Mouse (Mus musculus) CH12.LX (cell line): ENCODE results near the gene Armcx6. TPM values are rescaled to one million over a fixed set of nuclear protein-coding genes. Genes with fewer than 3 reads are reported as not detected.

Experiments used
- DNase-seq: peaks from one replicate; pipeline ENCODE4 v3.0.0-alpha.2; 2013; ENCODE audit errors: extremely low read depth
- H3K27ac ChIP-seq: 2 replicates; pipeline ENCODE4 v1.5.1; 2012; ENCODE audit warnings: low read depth, mild to moderate bottlenecking, control low read depth, moderate library complexity; ENCODE audit not compliant: insufficient read depth
- H3K27me3 ChIP-seq: replicated peaks from 2 replicates; pipeline ENCODE3; 2012; ENCODE audit warnings: inconsistent platforms
- H3K36me3 ChIP-seq, 2 experiments: replicated peaks in 1 of 2; 2 replicates each; pipeline versions ENCODE3 to v1.6.1; 2012; ENCODE audit warnings: inconsistent platforms in 1 of 2, low read length in 1 of 2, mild to moderate bottlenecking in 1 of 2, mixed read lengths in 1 of 2, moderate library complexity in 1 of 2; ENCODE audit not compliant: control insufficient read depth in 1 of 2, insufficient read depth in 1 of 2
- H3K4me1 ChIP-seq, 2 experiments: 2 replicates each; pipeline ENCODE4 v1.6.1; 2012; ENCODE audit warnings: inconsistent platforms in 1 of 2, moderate library complexity in 1 of 2; ENCODE audit not compliant: insufficient read depth in 2 of 2, control insufficient read depth in 1 of 2
- H3K4me2 ChIP-seq: 2 replicates; pipeline ENCODE4 v1.6.1; 2012; ENCODE audit warnings: low read depth, mild to moderate bottlenecking, control low read depth; ENCODE audit not compliant: poor library complexity, insufficient read depth, severe bottlenecking
- H3K4me3 ChIP-seq, 3 experiments: fragments of 150-350 bp in 1 of 3; sonication (generic) in 1 of 3; replicated peaks in 1 of 3; 2 replicates each; pipeline versions ENCODE3 to v1.5.1; 2011 to 2012; ENCODE audit warnings: low read depth in 2 of 3, low read length in 2 of 3, mild to moderate bottlenecking in 2 of 3, moderate library complexity in 2 of 3, control low read depth in 1 of 3, improper control_type of control experiment in 1 of 3, inconsistent platforms in 1 of 3, mixed read lengths in 1 of 3; ENCODE audit not compliant: poor library complexity in 1 of 3
- H3K79me2 ChIP-seq: replicated peaks from 2 replicates; pipeline ENCODE4 v1.6.1; 2012; ENCODE audit warnings: mild to moderate bottlenecking, moderate library complexity; ENCODE audit not compliant: control insufficient read depth, poor library complexity, insufficient read depth, severe bottlenecking; ENCODE audit errors: extremely low read depth
- H3K9ac ChIP-seq: 2 replicates; pipeline ENCODE4 v1.6.1; 2012; ENCODE audit warnings: low read depth, mild to moderate bottlenecking, control low read depth, moderate library complexity; ENCODE audit not compliant: insufficient read depth
- H3K9me3 ChIP-seq: replicated peaks from 2 replicates; pipeline ENCODE3; 2012; ENCODE audit warnings: low read length, inconsistent platforms, mixed read lengths
- BHLHE40 ChIP-seq: IDR thresholded peaks from 2 replicates; pipeline ENCODE4 v1.6.1; 2011; ENCODE audit warnings: mild to moderate bottlenecking, low read depth, low read length, improper control_type of control experiment
- CHD1 ChIP-seq: IDR thresholded peaks from 2 replicates; pipeline ENCODE4 v1.6.1; 2012; ENCODE audit warnings: low read depth, low read length, improper control_type of control experiment, inconsistent platforms
- CHD2 ChIP-seq: IDR thresholded peaks from 2 replicates; pipeline ENCODE4 v1.6.1; 2011; ENCODE audit warnings: low read length, improper control_type of control experiment
- CTCF ChIP-seq, 2 experiments: IDR thresholded peaks in 1 of 2; conservative IDR thresholded peaks in 1 of 2; 2 replicates each; pipeline ENCODE4 v1.5.1; 2011 to 2012; ENCODE audit warnings: low read depth in 2 of 2, low read length in 2 of 2, improper control_type of control experiment in 1 of 2, inconsistent platforms in 1 of 2, mild to moderate bottlenecking in 1 of 2, moderate library complexity in 1 of 2
- ELF1 ChIP-seq: IDR thresholded peaks from 2 replicates; pipeline ENCODE4 v1.6.1; 2014; ENCODE audit warnings: low read depth, mild to moderate bottlenecking, inconsistent platforms, low read length, improper control_type of control experiment
- GABPA ChIP-seq: IDR thresholded peaks from 2 replicates; pipeline ENCODE4 v1.6.1; 2012; ENCODE audit warnings: low read depth, low read length, improper control_type of control experiment, inconsistent platforms; ENCODE audit not compliant: insufficient replicate concordance
- JUN ChIP-seq: IDR thresholded peaks from 2 replicates; pipeline ENCODE4 v1.6.1; 2011; ENCODE audit warnings: low read depth, mild to moderate bottlenecking, low read length, improper control_type of control experiment, moderate library complexity; ENCODE audit not compliant: insufficient read depth
- KAT2A ChIP-seq: IDR thresholded peaks from 2 replicates; pipeline ENCODE4 v1.6.1; 2012; ENCODE audit warnings: low read length, improper control_type of control experiment, inconsistent platforms; ENCODE audit not compliant: insufficient replicate concordance
- MAFK ChIP-seq: IDR thresholded peaks from 2 replicates; pipeline ENCODE4 v1.6.1; 2011; ENCODE audit warnings: low read length, improper control_type of control experiment; ENCODE audit not compliant: insufficient replicate concordance
- MAX ChIP-seq: IDR thresholded peaks from 2 replicates; pipeline ENCODE4 v1.6.1; 2011; ENCODE audit warnings: low read length, improper control_type of control experiment
- MAZ ChIP-seq: IDR thresholded peaks from 2 replicates; pipeline ENCODE4 v1.6.1; 2012; ENCODE audit warnings: low read depth, mild to moderate bottlenecking, inconsistent platforms, low read length, improper control_type of control experiment, moderate library complexity
- MEF2A ChIP-seq: IDR thresholded peaks from 2 replicates; pipeline ENCODE4 v1.6.1; 2014; ENCODE audit warnings: low read depth, mild to moderate bottlenecking, inconsistent platforms, low read length, improper control_type of control experiment, borderline replicate concordance
- NELFE ChIP-seq: IDR thresholded peaks from 2 replicates; pipeline ENCODE4 v1.6.1; 2011; ENCODE audit warnings: low read depth, low read length, improper control_type of control experiment
- RAD21 ChIP-seq: IDR thresholded peaks from 2 replicates; pipeline ENCODE4 v1.6.1; 2011; ENCODE audit warnings: low read depth, mild to moderate bottlenecking, low read length, improper control_type of control experiment, moderate library complexity
- SIN3A ChIP-seq: IDR thresholded peaks from 2 replicates; pipeline ENCODE4 v1.6.1; 2012; ENCODE audit warnings: low read length, improper control_type of control experiment, inconsistent platforms
- SMC3 ChIP-seq: IDR thresholded peaks from 2 replicates; pipeline ENCODE4 v1.6.1; 2011; ENCODE audit warnings: low read depth, low read length, improper control_type of control experiment
- UBTF ChIP-seq: IDR thresholded peaks from 2 replicates; pipeline ENCODE4 v1.6.1; 2012; ENCODE audit warnings: low read depth, mild to moderate bottlenecking, inconsistent platforms, low read length, improper control_type of control experiment, moderate library complexity
- USF1 ChIP-seq: IDR thresholded peaks from 2 replicates; pipeline ENCODE4 v1.6.1; 2014; ENCODE audit warnings: low read depth, mild to moderate bottlenecking, inconsistent platforms, low read length, improper control_type of control experiment
- ZC3H11A ChIP-seq: IDR thresholded peaks from 2 replicates; pipeline ENCODE4 v1.6.1; 2012; ENCODE audit warnings: low read depth, mild to moderate bottlenecking, inconsistent platforms, low read length, improper control_type of control experiment
- ZKSCAN1 ChIP-seq: IDR thresholded peaks from 2 replicates; pipeline ENCODE4 v1.6.1; 2012; ENCODE audit warnings: low read depth, inconsistent platforms, low read length, improper control_type of control experiment, borderline replicate concordance
- ZMIZ1 ChIP-seq: IDR thresholded peaks from 2 replicates; pipeline ENCODE4 v1.6.1; 2012; ENCODE audit warnings: low read depth, mild to moderate bottlenecking, inconsistent platforms, low read length, improper control_type of control experiment
- dilution Hi-C: fragments of 300-500 bp; cut with MboI; formaldehyde crosslinking; loops from 2 replicates; pipeline ENCODE4 v1.14.3; 2020; ENCODE audit warnings: low sequenced_read_pairs; ENCODE audit not compliant: extremely low pct_unique_long_range_greater_than_20kb, extremely low pct_ligation_motif_present
- in situ Hi-C: fragments of 300-500 bp; cut with MboI; formaldehyde crosslinking; loops from 3 replicates; pipeline ENCODE4 v1.14.3; 2019; ENCODE audit warnings: low sequenced_read_pairs, low pct_ligation_motif_present, low pct_unique_long_range_greater_than_20kb, mixed read lengths
- polyA plus RNA-seq: library from polyadenylated mRNA; unstranded; fragments of >175 nt; gene quantifications from 2 replicates; pipeline ENCODE4 v1.2.1, GENCODE M21; 2012; ENCODE audit warnings: low read depth; ENCODE audit not compliant: insufficient read length
- total RNA-seq, 2 experiments: library from RNA; depleted of rRNA; stranded (reverse); fragments of 300-350 nt in 1 of 2; fragments of >200 nt in 1 of 2; gene quantifications; 2 replicates each; pipeline ENCODE4 v1.2.3; 2012 to 2014

Gene Armcx6
- total and polyA plus RNA-seq, 3 experiments: 1.2 to 1.7 (median 1.7) TPM

DNA sequence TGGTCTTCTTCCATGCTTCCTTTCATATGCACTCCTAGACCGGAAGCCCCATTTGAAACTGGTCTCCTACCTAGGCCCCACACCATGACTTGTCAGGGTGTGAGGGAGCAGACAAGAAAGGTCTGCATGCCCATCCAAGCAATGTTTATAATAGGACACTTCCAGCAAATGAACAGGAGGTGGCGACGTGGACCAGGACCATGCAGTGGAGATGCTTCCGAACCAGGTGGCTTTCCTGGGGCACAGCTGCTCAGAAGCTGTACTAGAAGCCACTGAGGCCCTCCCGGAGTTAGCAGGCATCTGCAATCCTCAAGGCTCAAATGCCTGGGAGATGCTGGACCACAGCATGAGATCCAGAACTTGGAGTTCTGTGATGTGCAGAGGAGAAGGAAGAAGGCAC lies 4.8 kb downstream of the Armcx6 start:
- no peak overlapping the region for H3K4me3 ChIP-seq
- no peak overlapping the region for H3K27ac ChIP-seq
- no peaks in the 10 kb centered on the region for H3K79me2 ChIP-seq
- no peak overlapping the region for H3K9ac ChIP-seq
- in situ Hi-C loops: no loop called here
- TF ChIP-seq NELFE (no peak), ELF1 (no peak), CTCF (conservative IDR thresholded peaks at IDR 0.05 in 1 of 2, IDR thresholded peaks at IDR 0.05 in 1 of 2; ENCODE audit: low read depth in 2 of 2, low read length in 2 of 2) (peak in 1 of 2 experiments; percentile 73; a peak in 2 of 4 replicates), RAD21 (peak; percentile 70), MAX (no peak), MAZ (no peak), MEF2A (no peak), SMC3 (peak; percentile 84), GABPA (no peak), CHD2 (no peak)
- TF ChIP-seq, all 38 proteins: peak for 3
- H3K27me3 ChIP-seq: no peaks in the 10 kb centered on the region
- H3K9me3 ChIP-seq: no peaks in the 10 kb centered on the region
- dilution Hi-C loops: no loop called here
- peak; percentile 41 for DNase-seq
- H3K36me3 ChIP-seq: no peaks in the 10 kb centered on the region
- no peak overlapping the region for H3K4me2 ChIP-seq
- H3K4me1 ChIP-seq: peaks cover 0 to 8% of the 10 kb centered on the region in 2 experiments; a peak in 2 of 4 replicates

DNA sequence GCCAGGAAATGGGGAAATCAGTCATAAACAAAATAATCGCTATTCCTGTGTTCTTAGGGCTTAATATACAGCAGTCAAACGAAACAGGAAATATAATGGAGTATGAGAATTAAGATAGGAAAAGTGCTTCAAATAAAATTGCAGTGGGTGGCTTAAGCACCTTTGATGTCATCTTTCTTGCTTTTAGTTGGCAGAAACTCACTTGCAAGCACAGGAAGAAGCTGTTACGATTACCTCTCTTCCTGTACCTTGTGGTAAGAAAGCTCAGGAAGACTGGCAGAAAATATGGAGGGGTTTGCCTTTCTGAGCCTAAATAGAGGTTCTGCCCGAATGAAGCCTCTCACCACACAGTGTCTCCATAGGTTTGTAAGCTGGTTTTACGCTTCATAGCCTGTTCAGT lies 9.4 kb downstream of the Armcx6 start:
- Histone ChIP-seq H3K4me3 (no peak overlapping the region), H3K9me3 (no peaks in the 10 kb centered on the region), H3K36me3 (no peaks in the 10 kb centered on the region), H3K79me2 (no peaks in the 10 kb centered on the region), H3K9ac (no peak overlapping the region), H3K4me2 (no peak overlapping the region), H3K27ac (no peak overlapping the region), H3K27me3 (no peaks in the 10 kb centered on the region), H3K4me1 (peaks cover 0 to 8% of the 10 kb centered on the region in 2 experiments; a peak in 2 of 4 replicates)
- DNase-seq: no peak
- in situ Hi-C loops (no loop called here), dilution Hi-C loops (no loop called here)
- TF ChIP-seq UBTF: no peak
- no peak for TF ChIP-seq SIN3A
- no peak for TF ChIP-seq ZMIZ1
- TF ChIP-seq MAZ: no peak
- TF ChIP-seq GABPA: no peak
- no peak for TF ChIP-seq MEF2A
- no peak for TF ChIP-seq KAT2A
- no peak for TF ChIP-seq SMC3
- TF ChIP-seq JUN: no peak
- TF ChIP-seq ZC3H11A: no peak
- no peak for TF ChIP-seq ELF1
- TF ChIP-seq USF1: no peak
- no peak for TF ChIP-seq MAFK
- TF ChIP-seq ZKSCAN1: no peak
- no peak for TF ChIP-seq BHLHE40
- no peak for TF ChIP-seq CHD1
